Mouse (Mus musculus): Measurements from ENCODE around the gene Donson. TPM values are rescaled to one million over a fixed set of nuclear protein-coding genes. Genes with fewer than 3 reads are reported as not detected.
"Not testable (repeated sequence)": the region's sequence is repeated elsewhere in the genome, so short reads cannot be mapped to it uniquely, and the experiment has no call there.

Gene Donson
- polyA plus RNA-seq, 1 experiment from 2014 or later, result 22.9 TPM

- not testable (repeated sequence) for H3K27ac ChIP-seq (ENCODE audit: low read length); H3K9ac ChIP-seq (replicated peaks; ENCODE audit: low read depth, low read length); H3K4me3 ChIP-seq (ENCODE audit: low read depth, low read length); H3K9me3 ChIP-seq (ENCODE audit: control insufficient read depth, low read depth, low read length); ATAC-seq (ENCODE audit: insufficient number of reproducible peaks, insufficient read depth, low FRiP score, low read depth); H3K27me3 ChIP-seq (ENCODE audit: control insufficient read depth, insufficient read depth, low read length)
- no CpG with 5 or more reads among the region's 2 CpGs for WGBS
- Histone ChIP-seq H3K4me2 (replicated peaks; ENCODE audit: low read depth, low read length) (peak overlapping the region; percentile 78; the same call in 1 of the 2 replicates), H3K36me3 (ENCODE audit: control insufficient read depth, insufficient read depth, low read length) (peaks cover 18% of the 10 kb centered on the region), H3K4me1 (ENCODE audit: control insufficient read depth, insufficient read depth, low read length) (peaks cover 13% of the 10 kb centered on the region; the same call in 1 of the 2 replicates)
Observed at GRCm38 (mm10) chr16:91645420-91645819, 43.1 kb downstream of the Donson start.

GRCm38 (mm10) chr16:91644901-91645300 is 43.7 kb downstream of the Donson start:
- Histone ChIP-seq H3K4me1 (ENCODE audit: control insufficient read depth, insufficient read depth, low read length) (peaks cover 11% of the 10 kb centered on the region; the same call in 1 of the 2 replicates), H3K27ac (ENCODE audit: low read length) (no peak overlapping the region), H3K4me3 (ENCODE audit: low read depth, low read length) (no peak overlapping the region), H3K4me2 (replicated peaks; ENCODE audit: low read depth, low read length) (no peak overlapping the region), H3K9ac (replicated peaks; ENCODE audit: low read depth, low read length) (no peak overlapping the region), H3K9me3 (ENCODE audit: control insufficient read depth, low read depth, low read length) (no peaks in the 10 kb centered on the region), H3K36me3 (ENCODE audit: control insufficient read depth, insufficient read depth, low read length) (peaks cover 22% of the 10 kb centered on the region), H3K27me3 (ENCODE audit: control insufficient read depth, insufficient read depth, low read length) (no peaks in the 10 kb centered on the region)
- WGBS, result 80% methylated on average over 2 of the region's 2 CpGs
- no peak for ATAC-seq (ENCODE audit: insufficient number of reproducible peaks, insufficient read depth, low FRiP score, low read depth)

GRCm38 (mm10) chr16:91640171-91640570 is 48.4 kb downstream of the Donson start:
- H3K27ac ChIP-seq (ENCODE audit: low read length), result no peak overlapping the region
- H3K27me3 ChIP-seq (ENCODE audit: control insufficient read depth, insufficient read depth, low read length), result no peaks in the 10 kb centered on the region
- no peaks in the 10 kb centered on the region for H3K9me3 ChIP-seq (ENCODE audit: control insufficient read depth, low read depth, low read length)
- WGBS, result 91% methylated on average over 8 of the region's 8 CpGs
- ATAC-seq (ENCODE audit: insufficient number of reproducible peaks, insufficient read depth, low FRiP score, low read depth), result no peak
- peaks cover 63% of the 10 kb centered on the region for H3K36me3 ChIP-seq (ENCODE audit: control insufficient read depth, insufficient read depth, low read length)
- H3K4me3 ChIP-seq (ENCODE audit: low read depth, low read length), result no peak overlapping the region
- no peak overlapping the region for H3K4me2 ChIP-seq (replicated peaks; ENCODE audit: low read depth, low read length)
- no peak overlapping the region for H3K9ac ChIP-seq (replicated peaks; ENCODE audit: low read depth, low read length)
- H3K4me1 ChIP-seq (ENCODE audit: control insufficient read depth, insufficient read depth, low read length), result peaks cover 7% of the 10 kb centered on the region; the same call in 1 of the 2 replicates

- no peak overlapping the region for H3K4me2 ChIP-seq (replicated peaks; ENCODE audit: low read depth, low read length)
- peaks cover 4% of the 10 kb centered on the region; the same call in 1 of the 2 replicates for H3K4me1 ChIP-seq (ENCODE audit: control insufficient read depth, insufficient read depth, low read length)
- H3K27me3 ChIP-seq (ENCODE audit: control insufficient read depth, insufficient read depth, low read length), result no peaks in the 10 kb centered on the region
- H3K9ac ChIP-seq (replicated peaks; ENCODE audit: low read depth, low read length), result no peak overlapping the region
- peaks cover 64% of the 10 kb centered on the region for H3K36me3 ChIP-seq (ENCODE audit: control insufficient read depth, insufficient read depth, low read length)
- H3K27ac ChIP-seq (ENCODE audit: low read length), result no peak overlapping the region
- WGBS, result 92% methylated on average over 2 of the region's 2 CpGs
- no peak overlapping the region for H3K4me3 ChIP-seq (ENCODE audit: low read depth, low read length)
- no peaks in the 10 kb centered on the region for H3K9me3 ChIP-seq (ENCODE audit: control insufficient read depth, low read depth, low read length)
- no peak for ATAC-seq (ENCODE audit: insufficient number of reproducible peaks, insufficient read depth, low FRiP score, low read depth)
Observed at GRCm38 (mm10) chr16:91639636-91640035, 48.9 kb downstream of the Donson start.

GRCm38 (mm10) chr16:91639161-91639560 is 49.4 kb downstream of the Donson start:
- H3K9ac ChIP-seq (replicated peaks; ENCODE audit: low read depth, low read length), result no peak overlapping the region
- WGBS, result 94% methylated on average over 5 of the region's 5 CpGs
- H3K4me2 ChIP-seq (replicated peaks; ENCODE audit: low read depth, low read length), result no peak overlapping the region
- no peaks in the 10 kb centered on the region for H3K27me3 ChIP-seq (ENCODE audit: control insufficient read depth, insufficient read depth, low read length)
- no peak overlapping the region for H3K4me3 ChIP-seq (ENCODE audit: low read depth, low read length)
- peaks cover 64% of the 10 kb centered on the region for H3K36me3 ChIP-seq (ENCODE audit: control insufficient read depth, insufficient read depth, low read length)
- no peak overlapping the region for H3K27ac ChIP-seq (ENCODE audit: low read length)
- H3K4me1 ChIP-seq (ENCODE audit: control insufficient read depth, insufficient read depth, low read length), result no peaks in the 10 kb centered on the region
- no peak for ATAC-seq (ENCODE audit: insufficient number of reproducible peaks, insufficient read depth, low FRiP score, low read depth)
- no peaks in the 10 kb centered on the region for H3K9me3 ChIP-seq (ENCODE audit: control insufficient read depth, low read depth, low read length)

- Histone ChIP-seq H3K4me2 (replicated peaks; ENCODE audit: low read depth, low read length) (no peak overlapping the region), H3K9me3 (ENCODE audit: control insufficient read depth, low read depth, low read length) (no peaks in the 10 kb centered on the region), H3K27me3 (ENCODE audit: control insufficient read depth, insufficient read depth, low read length) (no peaks in the 10 kb centered on the region), H3K36me3 (ENCODE audit: control insufficient read depth, insufficient read depth, low read length) (peaks cover 76% of the 10 kb centered on the region), H3K4me3 (ENCODE audit: low read depth, low read length) (no peak overlapping the region), H3K9ac (replicated peaks; ENCODE audit: low read depth, low read length) (no peak overlapping the region), H3K27ac (ENCODE audit: low read length) (no peak overlapping the region), H3K4me1 (ENCODE audit: control insufficient read depth, insufficient read depth, low read length) (no peaks in the 10 kb centered on the region)
- 90% methylated on average over 12 of the region's 12 CpGs for WGBS
- no peak for ATAC-seq (ENCODE audit: insufficient number of reproducible peaks, insufficient read depth, low FRiP score, low read depth)
Observed at GRCm38 (mm10) chr16:91633641-91634040, 54.9 kb downstream of the Donson start.

GRCm38 (mm10) chr16:91632940-91633339 is 55.6 kb downstream of the Donson start:
- Histone ChIP-seq H3K27me3 (ENCODE audit: control insufficient read depth, insufficient read depth, low read length) (no peaks in the 10 kb centered on the region), H3K9ac (replicated peaks; ENCODE audit: low read depth, low read length) (no peak overlapping the region), H3K27ac (ENCODE audit: low read length) (no peak overlapping the region), H3K4me2 (replicated peaks; ENCODE audit: low read depth, low read length) (no peak overlapping the region), H3K4me1 (ENCODE audit: control insufficient read depth, insufficient read depth, low read length) (no peaks in the 10 kb centered on the region), H3K9me3 (ENCODE audit: control insufficient read depth, low read depth, low read length) (no peaks in the 10 kb centered on the region), H3K36me3 (ENCODE audit: control insufficient read depth, insufficient read depth, low read length) (peaks cover 75% of the 10 kb centered on the region), H3K4me3 (ENCODE audit: low read depth, low read length) (no peak overlapping the region)
- 95% methylated on average over 7 of the region's 7 CpGs for WGBS
- ATAC-seq (ENCODE audit: insufficient number of reproducible peaks, insufficient read depth, low FRiP score, low read depth), result no peak

- Histone ChIP-seq H3K4me2 (replicated peaks; ENCODE audit: low read depth, low read length) (no peak overlapping the region), H3K9me3 (ENCODE audit: control insufficient read depth, low read depth, low read length) (no peaks in the 10 kb centered on the region), H3K4me3 (ENCODE audit: low read depth, low read length) (no peak overlapping the region), H3K4me1 (ENCODE audit: control insufficient read depth, insufficient read depth, low read length) (no peaks in the 10 kb centered on the region), H3K9ac (replicated peaks; ENCODE audit: low read depth, low read length) (no peak overlapping the region), H3K36me3 (ENCODE audit: control insufficient read depth, insufficient read depth, low read length) (peaks cover 75% of the 10 kb centered on the region), H3K27ac (ENCODE audit: low read length) (no peak overlapping the region), H3K27me3 (ENCODE audit: control insufficient read depth, insufficient read depth, low read length) (no peaks in the 10 kb centered on the region)
- no peak for ATAC-seq (ENCODE audit: insufficient number of reproducible peaks, insufficient read depth, low FRiP score, low read depth)
- WGBS, result 88% methylated on average over 5 of the region's 5 CpGs
Observed at GRCm38 (mm10) chr16:91632439-91632838, 56.1 kb downstream of the Donson start.

GRCm38 (mm10) chr16:91630584-91630983 is 58.0 kb downstream of the Donson start:
- Histone ChIP-seq H3K9ac (replicated peaks; ENCODE audit: low read depth, low read length) (no peak overlapping the region), H3K4me3 (ENCODE audit: low read depth, low read length) (no peak overlapping the region), H3K27me3 (ENCODE audit: control insufficient read depth, insufficient read depth, low read length) (no peaks in the 10 kb centered on the region), H3K9me3 (ENCODE audit: control insufficient read depth, low read depth, low read length) (no peaks in the 10 kb centered on the region), H3K4me2 (replicated peaks; ENCODE audit: low read depth, low read length) (no peak overlapping the region), H3K27ac (ENCODE audit: low read length) (no peak overlapping the region), H3K36me3 (ENCODE audit: control insufficient read depth, insufficient read depth, low read length) (peaks cover 63% of the 10 kb centered on the region), H3K4me1 (ENCODE audit: control insufficient read depth, insufficient read depth, low read length) (no peaks in the 10 kb centered on the region)
- WGBS, result 66% methylated on average over 1 of the region's 1 CpGs
- ATAC-seq (ENCODE audit: insufficient number of reproducible peaks, insufficient read depth, low FRiP score, low read depth), result no peak

Measured in stomach, embryonic 14.5 days (tissue).